8 mouse cellular contexts compared by ENCODE assay signal in genomic region chr5:135148715-135149052, GRCm38 (mm10). TPM values are rescaled to one million over a fixed set of nuclear protein-coding genes. Genes with fewer than 3 reads are reported as not detected.
DNase-seq lines count a peak whose midpoint lies in the region; ATAC-seq and TF ChIP-seq lines count a peak whose summit lies in the region.

No protein-coding gene starts in this region.

- peak overlapping the region; percentile 78 for H3K9ac ChIP-seq in embryonic facial prominence, embryonic 14.5 days (ENCODE audit: low read depth, low read length)
- H3K9ac ChIP-seq in intestine, postnatal 0 days (ENCODE audit: low read depth, low read length): peak overlapping the region; percentile 26; the same call in 1 of the 2 replicates
- no peak overlapping the region; the same call in 1 of the 2 replicates for H3K9ac ChIP-seq in neural tube, embryonic 14.5 days (replicated peaks; ENCODE audit: low read depth, low read length)

- no peaks in the 10 kb centered on the region for H3K27me3 ChIP-seq in embryonic facial prominence, embryonic 14.5 days (replicated peaks; ENCODE audit: control insufficient read depth, insufficient read depth, low read length)
- no peaks in the 10 kb centered on the region for H3K27me3 ChIP-seq in intestine, postnatal 0 days (replicated peaks; ENCODE audit: control insufficient read depth, insufficient read depth, low read length)
- no peaks in the 10 kb centered on the region for H3K27me3 ChIP-seq in neural tube, embryonic 14.5 days (ENCODE audit: control insufficient read depth, insufficient read depth, low read length)

- no peak for DNase-seq in lung, adult 2 months
- DNase-seq in lung, adult 18-20 months: no peak
- no peak for DNase-seq in embryonic facial prominence, embryonic 14.5 days (ENCODE audit: low spot score)
- DNase-seq in thymus, postnatal 36 days: no peak
- DNase-seq in cerebellum, adult 18-20 months: no peak
- DNase-seq in retina, postnatal 1 day: no peak

- H3K4me3 ChIP-seq in lung, adult 2 months (replicated peaks; ENCODE audit: extremely low read depth, low read depth, low read length): peak overlapping the region; percentile 85
- H3K4me3 ChIP-seq in embryonic facial prominence, embryonic 14.5 days (ENCODE audit: low read depth, low read length): peak overlapping the region; percentile 85
- peak overlapping the region; percentile 92 for H3K4me3 ChIP-seq in intestine, postnatal 0 days (ENCODE audit: low read depth, low read length)
- peak overlapping the region; percentile 77 for H3K4me3 ChIP-seq in neural tube, embryonic 14.5 days (ENCODE audit: low read depth, low read length)

- H3K4me1 ChIP-seq in lung, adult 2 months (ENCODE audit: control insufficient read depth, insufficient read depth, low read length): no peaks in the 10 kb centered on the region
- peaks cover 3% of the 10 kb centered on the region; the same call in 1 of the 2 replicates for H3K4me1 ChIP-seq in embryonic facial prominence, embryonic 14.5 days (ENCODE audit: control insufficient read depth, insufficient read depth, low read length)
- H3K4me1 ChIP-seq in intestine, postnatal 0 days (replicated peaks; ENCODE audit: control insufficient read depth, insufficient read depth, low read length): no peaks in the 10 kb centered on the region; the same call in none of the 2 replicates
- no peaks in the 10 kb centered on the region; the same call in 1 of the 2 replicates for H3K4me1 ChIP-seq in neural tube, embryonic 14.5 days (ENCODE audit: control insufficient read depth, insufficient read depth, low read length)

- TF ChIP-seq POLR2A in lung, adult 2 months (IDR thresholded peaks at IDR 0.05; ENCODE audit: borderline replicate concordance, extremely low read depth, low read depth, low read length): no peak

- under 1% methylated on average over 13 of the region's 13 CpGs for WGBS in lung, adult 2 months
- under 1% methylated on average over 13 of the region's 13 CpGs for WGBS in embryonic facial prominence, embryonic 14.5 days
- under 1% methylated on average over 13 of the region's 13 CpGs for WGBS in intestine, postnatal 0 days
- under 1% methylated on average over 13 of the region's 13 CpGs for WGBS in neural tube, embryonic 14.5 days

- TF ChIP-seq CTCF in lung, adult 2 months (IDR thresholded peaks at IDR 0.05; ENCODE audit: insufficient read depth, low read length): no peak
- TF ChIP-seq CTCF in intestine, postnatal 0 days (IDR thresholded peaks at IDR 0.05; ENCODE audit: low read depth): no peak

- H3K27ac ChIP-seq in embryonic facial prominence, embryonic 14.5 days (replicated peaks; ENCODE audit: low read depth, low read length): peak overlapping the region; percentile 93
- peak overlapping the region; percentile 79; the same call in 1 of the 2 replicates for H3K27ac ChIP-seq in intestine, postnatal 0 days (ENCODE audit: low read depth, low read length)
- H3K27ac ChIP-seq in neural tube, embryonic 14.5 days (ENCODE audit: low read depth, low read length): no peak overlapping the region

- no peak for ATAC-seq in embryonic facial prominence, embryonic 14.5 days (ENCODE audit: low read depth)
- ATAC-seq in intestine, postnatal 0 days: no peak
- no peak for ATAC-seq in neural tube, embryonic 14.5 days (ENCODE audit: low read depth)

- H3K36me3 ChIP-seq in embryonic facial prominence, embryonic 14.5 days (ENCODE audit: control insufficient read depth, insufficient read depth, low read length): peaks cover 14% of the 10 kb centered on the region
- 0 out of 2 replicates have a peak, but pooled peaks cover 10% of the 10 kb centered on the region for H3K36me3 ChIP-seq in intestine, postnatal 0 days (ENCODE audit: control insufficient read depth, insufficient read depth)
- no peaks in the 10 kb centered on the region for H3K36me3 ChIP-seq in neural tube, embryonic 14.5 days (ENCODE audit: control insufficient read depth, insufficient read depth, low read length)

- H3K4me2 ChIP-seq in embryonic facial prominence, embryonic 14.5 days (ENCODE audit: low read depth, low read length): peak overlapping the region; percentile 67
- H3K4me2 ChIP-seq in intestine, postnatal 0 days (replicated peaks; ENCODE audit: low read depth): peak overlapping the region; percentile 83
- peak overlapping the region; percentile 83 for H3K4me2 ChIP-seq in neural tube, embryonic 14.5 days (ENCODE audit: low read depth, low read length)

- H3K9me3 ChIP-seq in embryonic facial prominence, embryonic 14.5 days (ENCODE audit: control insufficient read depth, low read length): no peaks in the 10 kb centered on the region
- no peaks in the 10 kb centered on the region for H3K9me3 ChIP-seq in intestine, postnatal 0 days (ENCODE audit: control insufficient read depth)
- H3K9me3 ChIP-seq in neural tube, embryonic 14.5 days (ENCODE audit: control insufficient read depth, low read length): no peaks in the 10 kb centered on the region

RNA-seq across cellular contexts. Expression of gene Tbl2, which starts 0.8 kb away (rescaled TPM):
- 8.1 and 8.3 TPM in 2 replicates for polyA plus RNA-seq in lung, adult 2 months (2012; rRNA removed)
- polyA plus RNA-seq in embryonic facial prominence, embryonic 14.5 days (2014; fragmentation: Nextera tagmentation; extraction: Ambion mirVana): 24.1 and 30.1 TPM in 2 replicates
- polyA plus RNA-seq in intestine, postnatal 0 days (2015; fragmentation: Nextera tagmentation; extraction: Ambion mirVana): 17.7 and 18.0 TPM in 2 replicates
- 16.4 and 17.2 TPM in 2 replicates for polyA plus RNA-seq in neural tube, embryonic 14.5 days (2014; fragmentation: Nextera tagmentation; extraction: Ambion mirVana)

RNA-seq across cellular contexts. Expression of gene Bcl7b, which starts 19.4 kb away (rescaled TPM):
- 37.3 and 42.9 TPM in 2 replicates for polyA plus RNA-seq in lung, adult 2 months (2012; rRNA removed)
- polyA plus RNA-seq in embryonic facial prominence, embryonic 14.5 days (2014; fragmentation: Nextera tagmentation; extraction: Ambion mirVana): 44.3 and 44.4 TPM in 2 replicates
- polyA plus RNA-seq in intestine, postnatal 0 days (2015; fragmentation: Nextera tagmentation; extraction: Ambion mirVana): 65.1 and 65.7 TPM in 2 replicates
- polyA plus RNA-seq in neural tube, embryonic 14.5 days (2014; fragmentation: Nextera tagmentation; extraction: Ambion mirVana): 40.0 and 41.6 TPM in 2 replicates

RNA-seq across cellular contexts. Expression of gene Baz1b, which starts 38.4 kb away (rescaled TPM):
- 22.2 and 23.4 TPM in 2 replicates for polyA plus RNA-seq in lung, adult 2 months (2012; rRNA removed)
- polyA plus RNA-seq in embryonic facial prominence, embryonic 14.5 days (2014; fragmentation: Nextera tagmentation; extraction: Ambion mirVana): 46.9 and 48.4 TPM in 2 replicates
- polyA plus RNA-seq in intestine, postnatal 0 days (2015; fragmentation: Nextera tagmentation; extraction: Ambion mirVana): 11.0 and 12.0 TPM in 2 replicates
- polyA plus RNA-seq in neural tube, embryonic 14.5 days (2014; fragmentation: Nextera tagmentation; extraction: Ambion mirVana): 35.0 and 37.3 TPM in 2 replicates

RNA-seq across cellular contexts. Expression of gene Mlxipl, which starts 59.0 kb away (rescaled TPM):
- polyA plus RNA-seq in lung, adult 2 months (2012; rRNA removed): 17.8 and 28.5 TPM in 2 replicates
- polyA plus RNA-seq in embryonic facial prominence, embryonic 14.5 days (2014; fragmentation: Nextera tagmentation; extraction: Ambion mirVana): 1.2 and 1.6 TPM in 2 replicates
- polyA plus RNA-seq in intestine, postnatal 0 days (2015; fragmentation: Nextera tagmentation; extraction: Ambion mirVana): 13.7 and 16.2 TPM in 2 replicates
- 0.27 and 0.89 TPM in 2 replicates for polyA plus RNA-seq in neural tube, embryonic 14.5 days (2014; fragmentation: Nextera tagmentation; extraction: Ambion mirVana)
